Mouse (Mus musculus) MEL (cell line): Measurements from ENCODE around the gene Adprhl2.

ENCODE experiments used
- CTCF ChIP-seq, 3 experiments: IDR thresholded peaks in 2 of 3; conservative IDR thresholded peaks in 1 of 3; 2 replicates each; pipeline ENCODE4 v1.5.1; 2011 to 2012; ENCODE audit warnings: low read length in 3 of 3, low read depth in 2 of 3, mild to moderate bottlenecking in 2 of 3, improper control_type of control experiment in 1 of 3, inconsistent platforms in 1 of 3, mixed read lengths in 1 of 3, moderate library complexity in 1 of 3; ENCODE audit not compliant: control insufficient read depth in 1 of 3, insufficient read depth in 1 of 3, poor library complexity in 1 of 3, severe bottlenecking in 1 of 3
- E2F4 ChIP-seq: IDR thresholded peaks from 2 replicates; pipeline ENCODE4 v1.6.1; 2011; ENCODE audit warnings: low read depth, low read length, improper control_type of control experiment, borderline replicate concordance
- GATA1 ChIP-seq: IDR thresholded peaks from 2 replicates; pipeline ENCODE4 v1.6.1; 2011; ENCODE audit warnings: low read depth, low read length, improper control_type of control experiment
- POLR2A ChIP-seq, 2 experiments: IDR thresholded peaks; 2 replicates each; pipeline ENCODE4 v1.6.1; 2011 to 2012; ENCODE audit warnings: low read length in 2 of 2, mild to moderate bottlenecking in 2 of 2, control low read depth in 1 of 2, improper control_type of control experiment in 1 of 2, low read depth in 1 of 2, moderate library complexity in 1 of 2; ENCODE audit not compliant: control insufficient read depth in 1 of 2, insufficient read depth in 1 of 2, poor library complexity in 1 of 2
- SIN3A ChIP-seq: IDR thresholded peaks from 2 replicates; pipeline ENCODE4 v1.6.1; 2012; ENCODE audit warnings: low read length, improper control_type of control experiment, inconsistent platforms

DNA sequence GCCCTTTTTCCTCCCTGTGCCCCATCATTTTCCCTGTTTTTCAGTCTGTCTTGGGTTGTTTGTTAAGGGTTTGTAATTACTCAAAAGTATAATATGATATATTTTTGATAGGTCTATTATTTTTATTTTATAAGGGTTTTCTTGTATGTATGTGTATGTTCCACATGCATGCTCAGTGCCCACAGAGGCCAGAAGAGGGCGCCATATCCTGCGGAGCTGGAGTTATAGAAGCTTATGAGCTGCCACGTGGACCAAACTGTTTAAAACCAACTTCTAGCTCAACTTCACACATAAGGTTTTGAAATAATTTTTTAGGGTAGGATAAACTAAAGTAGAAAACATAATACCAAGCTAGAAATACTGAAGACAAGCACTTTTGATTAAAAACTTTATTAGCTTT lies 10.9 kb upstream of the Adprhl2 start:
- TF ChIP-seq CTCF (IDR thresholded peaks at IDR 0.05 in 2 of 3, conservative IDR thresholded peaks at IDR 0.05 in 1 of 3; ENCODE audit: control insufficient read depth in 1 of 3, insufficient read depth in 1 of 3, low read depth in 2 of 3, low read length in 3 of 3, poor library complexity in 1 of 3, severe bottlenecking in 1 of 3) (peak; percentile 59 to 79 (median 61)), E2F4 (no peak), SIN3A (no peak), POLR2A (IDR thresholded peaks at IDR 0.05; ENCODE audit: control insufficient read depth in 1 of 2, insufficient read depth in 1 of 2, low read depth in 1 of 2, low read length in 2 of 2, poor library complexity in 1 of 2) (no peak), GATA1 (no peak)
